10 mouse cellular contexts compared by ENCODE assay signal in genomic region chr7:56327738-56328137, GRCm38 (mm10).
DNase-seq lines count a peak whose midpoint lies in the region; ATAC-seq and TF ChIP-seq lines count a peak whose summit lies in the region.
"Had no signal": no experiment of that assay in that cellular context is flagged by ENCODE, and none has a peak within 500 bp of the region (broad histone marks: within the 10 kb centered on the region; RNA-seq: fewer than 3 reads in every experiment).

No protein-coding gene starts in this region.

- H3K4me2 ChIP-seq in forebrain, embryonic 14.5 days (ENCODE audit: low read length), result no peak overlapping the region
- no peak overlapping the region for H3K4me2 ChIP-seq in forebrain, embryonic 13.5 days

- WGBS in forebrain, embryonic 14.5 days, result 42% methylated on average over 4 of the region's 4 CpGs
- WGBS in forebrain, embryonic 13.5 days, result 41% methylated on average over 4 of the region's 4 CpGs
- WGBS in embryonic facial prominence, embryonic 10.5 days, result 42% methylated on average over 4 of the region's 4 CpGs

- ATAC-seq in forebrain, embryonic 14.5 days, result no peak
- ATAC-seq in forebrain, embryonic 13.5 days, result no peak

- TF ChIP-seq CTCF in layer of hippocampus, adult 2 months (conservative IDR thresholded peaks at IDR 0.05), result peak; percentile 65
- peak; percentile 65 for TF ChIP-seq CTCF in ES-Bruce4 (IDR thresholded peaks at IDR 0.05; ENCODE audit: low read depth, low read length)

- no peaks in the 10 kb centered on the region for H3K4me1 ChIP-seq in forebrain, embryonic 14.5 days (ENCODE audit: control insufficient read depth, insufficient read depth, low read length)
- H3K4me1 ChIP-seq in forebrain, embryonic 13.5 days, result no peaks in the 10 kb centered on the region
- no peaks in the 10 kb centered on the region for H3K4me1 ChIP-seq in ES-Bruce4 (ENCODE audit: control insufficient read depth, insufficient read depth, low read length)
- no peaks in the 10 kb centered on the region for H3K4me1 ChIP-seq in embryonic facial prominence, embryonic 10.5 days
- H3K4me1 ChIP-seq: megakaryocyte, embryonic 14.5 days had no signal

- no peak for TF ChIP-seq POLR2A in ES-Bruce4 (IDR thresholded peaks at IDR 0.05; ENCODE audit: insufficient read depth, low read length)

- no peak for TF ChIP-seq EP300 in ES-Bruce4 (IDR thresholded peaks at IDR 0.05; ENCODE audit: insufficient read depth, low read depth, low read length)

- H3K27me3 ChIP-seq in forebrain, embryonic 14.5 days (replicated peaks; ENCODE audit: control insufficient read depth, insufficient read depth, low read length), result no peaks in the 10 kb centered on the region
- H3K27me3 ChIP-seq in forebrain, embryonic 13.5 days, result no peaks in the 10 kb centered on the region
- H3K27me3 ChIP-seq in ES-Bruce4 (ENCODE audit: control insufficient read depth, insufficient read depth, low read length, poor library complexity, severe bottlenecking), result no peaks in the 10 kb centered on the region
- H3K27me3 ChIP-seq in embryonic facial prominence, embryonic 10.5 days (replicated peaks; ENCODE audit: low read depth, poor library complexity, severe bottlenecking), result no peaks in the 10 kb centered on the region
- H3K27me3 ChIP-seq: megakaryocyte, embryonic 14.5 days had no signal

- no peaks in the 10 kb centered on the region for H3K36me3 ChIP-seq in forebrain, embryonic 14.5 days (ENCODE audit: control insufficient read depth, insufficient read depth, low read length)
- H3K36me3 ChIP-seq in forebrain, embryonic 13.5 days (ENCODE audit: poor library complexity, severe bottlenecking), result no peaks in the 10 kb centered on the region
- no peaks in the 10 kb centered on the region for H3K36me3 ChIP-seq in ES-Bruce4 (ENCODE audit: control insufficient read depth, insufficient read depth, low read length, poor library complexity, severe bottlenecking)
- H3K36me3 ChIP-seq in embryonic facial prominence, embryonic 10.5 days (replicated peaks), result no peaks in the 10 kb centered on the region

- no peak overlapping the region for H3K27ac ChIP-seq in forebrain, embryonic 14.5 days (ENCODE audit: low read depth, low read length)
- H3K27ac ChIP-seq in forebrain, embryonic 13.5 days, result no peak overlapping the region
- no peak overlapping the region for H3K27ac ChIP-seq in layer of hippocampus, adult 2 months
- no peak overlapping the region for H3K27ac ChIP-seq in ES-Bruce4 (ENCODE audit: insufficient read depth, low read length)
- no peak overlapping the region for H3K27ac ChIP-seq in embryonic facial prominence, embryonic 10.5 days (replicated peaks)

- DNase-seq in forebrain, embryonic 14.5 days (ENCODE audit: low spot score), result peak; percentile 21
- no peak for DNase-seq in layer of hippocampus, adult 2 months (ENCODE audit: low spot score in 2 of 2)
- DNase-seq in layer of hippocampus, adult 9-10 months (ENCODE audit: low spot score), result no peak
- DNase-seq in embryonic facial prominence, embryonic 10.5 days (ENCODE audit: low spot score), result peak; percentile 30
- DNase-seq in layer of hippocampus, adult 8-10 months (ENCODE audit: low spot score in 2 of 2), result no peak
- no peak for DNase-seq in heart, adult 8-10 months (ENCODE audit: low spot score)
- DNase-seq: gastrocnemius, postnatal 25 days had no signal

- no peak overlapping the region for H3K9ac ChIP-seq in forebrain, embryonic 14.5 days (ENCODE audit: low read length)
- H3K9ac ChIP-seq in forebrain, embryonic 13.5 days, result no peak overlapping the region
- H3K9ac ChIP-seq in ES-Bruce4 (ENCODE audit: low read depth, poor library complexity, severe bottlenecking), result no peak overlapping the region

- no peaks in the 10 kb centered on the region for H3K9me3 ChIP-seq in forebrain, embryonic 14.5 days (replicated peaks; ENCODE audit: control insufficient read depth, low read length)
- H3K9me3 ChIP-seq in forebrain, embryonic 13.5 days (replicated peaks), result no peaks in the 10 kb centered on the region
- peaks cover 4% of the 10 kb centered on the region for H3K9me3 ChIP-seq in ES-Bruce4 (replicated peaks; ENCODE audit: control insufficient read depth, insufficient read depth, low read length, poor library complexity, severe bottlenecking)
- no peaks in the 10 kb centered on the region for H3K9me3 ChIP-seq in embryonic facial prominence, embryonic 10.5 days
- H3K9me3 ChIP-seq: megakaryocyte, embryonic 14.5 days had no signal

- H3K4me3 ChIP-seq in forebrain, embryonic 14.5 days (ENCODE audit: low read depth, low read length), result no peak overlapping the region
- H3K4me3 ChIP-seq in forebrain, embryonic 13.5 days, result no peak overlapping the region
- H3K4me3 ChIP-seq in layer of hippocampus, adult 2 months, result no peak overlapping the region
- H3K4me3 ChIP-seq in ES-Bruce4 (ENCODE audit: low read depth, low read length), result no peak overlapping the region
- no peak overlapping the region for H3K4me3 ChIP-seq in embryonic facial prominence, embryonic 10.5 days
- H3K4me3 ChIP-seq: megakaryocyte, embryonic 14.5 days had no signal

Comparison
In these comparisons a context has a peak if more than half of its experiments do, and no peak if none do; other contexts are left out.
1. DNase-seq: peak in forebrain, embryonic 14.5 days (single experiment) and embryonic facial prominence, embryonic 10.5 days (single experiment); none in layer of hippocampus, adult 2 months (0 of 2), layer of hippocampus, adult 9-10 months (single experiment), layer of hippocampus, adult 8-10 months (0 of 2) and heart, adult 8-10 months (single experiment).